Mouse (Mus musculus): ENCODE measurements around the gene Cldn18. TPM values are rescaled to one million over a fixed set of nuclear protein-coding genes. Genes with fewer than 3 reads are reported as not detected.

Cldn18 gene
- polyA plus RNA-seq, 1 experiment, result 0.29 TPM

GRCm38 (mm10) chr9:99703711-99704110, 13.4 kb downstream of the Cldn18 start:
- Histone ChIP-seq H3K4me3 (ENCODE audit: low read depth, low read length) (no peak overlapping the region), H3K36me3 (ENCODE audit: control insufficient read depth, insufficient read depth, low read length) (no peaks in the 10 kb centered on the region), H3K4me1 (ENCODE audit: control insufficient read depth, insufficient read depth, insufficient read length, low read length) (no peaks in the 10 kb centered on the region), H3K27ac (ENCODE audit: insufficient read depth, low read depth, low read length) (no peak overlapping the region), H3K27me3 (ENCODE audit: control insufficient read depth, insufficient read depth, low read length) (no peaks in the 10 kb centered on the region)
- WGBS, result 64% methylated on average over 6 of the region's 6 CpGs
- TF ChIP-seq POLR2A (IDR thresholded peaks at IDR 0.05; ENCODE audit: low read depth, low read length) (no peak), CTCF (IDR thresholded peaks at IDR 0.05; ENCODE audit: extremely low read depth, insufficient read length, insufficient replicate concordance, low read depth, low read length) (no peak)

- Histone ChIP-seq H3K4me1 (ENCODE audit: control insufficient read depth, insufficient read depth, insufficient read length, low read length) (no peaks in the 10 kb centered on the region), H3K36me3 (ENCODE audit: control insufficient read depth, insufficient read depth, low read length) (no peaks in the 10 kb centered on the region), H3K4me3 (ENCODE audit: low read depth, low read length) (no peak overlapping the region), H3K27ac (ENCODE audit: insufficient read depth, low read depth, low read length) (no peak overlapping the region), H3K27me3 (ENCODE audit: control insufficient read depth, insufficient read depth, low read length) (no peaks in the 10 kb centered on the region)
- TF ChIP-seq CTCF (IDR thresholded peaks at IDR 0.05; ENCODE audit: extremely low read depth, insufficient read length, insufficient replicate concordance, low read depth, low read length), result no peak
- no peak for TF ChIP-seq POLR2A (IDR thresholded peaks at IDR 0.05; ENCODE audit: low read depth, low read length)
- WGBS, result 22% methylated on average over 6 of the region's 6 CpGs
Observed at GRCm38 (mm10) chr9:99702215-99702614, 14.9 kb downstream of the Cldn18 start.

- no peaks in the 10 kb centered on the region for H3K4me1 ChIP-seq (ENCODE audit: control insufficient read depth, insufficient read depth, insufficient read length, low read length)
- no peaks in the 10 kb centered on the region for H3K27me3 ChIP-seq (ENCODE audit: control insufficient read depth, insufficient read depth, low read length)
- no peaks in the 10 kb centered on the region for H3K36me3 ChIP-seq (ENCODE audit: control insufficient read depth, insufficient read depth, low read length)
- TF ChIP-seq CTCF (IDR thresholded peaks at IDR 0.05; ENCODE audit: extremely low read depth, insufficient read length, insufficient replicate concordance, low read depth, low read length) (no peak), POLR2A (IDR thresholded peaks at IDR 0.05; ENCODE audit: low read depth, low read length) (no peak)
- H3K27ac ChIP-seq (ENCODE audit: insufficient read depth, low read depth, low read length), result no peak overlapping the region
- 76% methylated on average over 2 of the region's 2 CpGs for WGBS
- no peak overlapping the region for H3K4me3 ChIP-seq (ENCODE audit: low read depth, low read length)
Observed at GRCm38 (mm10) chr9:99701187-99701586, 15.9 kb downstream of the Cldn18 start.

GRCm38 (mm10) chr9:99699752-99700389, 17.2 kb downstream of the Cldn18 start:
- Histone ChIP-seq H3K27me3 (ENCODE audit: control insufficient read depth, insufficient read depth, low read length) (no peaks in the 10 kb centered on the region), H3K27ac (ENCODE audit: insufficient read depth, low read depth, low read length) (no peak overlapping the region), H3K4me3 (ENCODE audit: low read depth, low read length) (no peak overlapping the region), H3K4me1 (ENCODE audit: control insufficient read depth, insufficient read depth, insufficient read length, low read length) (no peaks in the 10 kb centered on the region), H3K36me3 (ENCODE audit: control insufficient read depth, insufficient read depth, low read length) (no peaks in the 10 kb centered on the region)
- WGBS, result 46% methylated on average over 2 of the region's 2 CpGs
- TF ChIP-seq CTCF (IDR thresholded peaks at IDR 0.05; ENCODE audit: extremely low read depth, insufficient read length, insufficient replicate concordance, low read depth, low read length), result no peak
- TF ChIP-seq POLR2A (IDR thresholded peaks at IDR 0.05; ENCODE audit: low read depth, low read length), result no peak

DNA sequence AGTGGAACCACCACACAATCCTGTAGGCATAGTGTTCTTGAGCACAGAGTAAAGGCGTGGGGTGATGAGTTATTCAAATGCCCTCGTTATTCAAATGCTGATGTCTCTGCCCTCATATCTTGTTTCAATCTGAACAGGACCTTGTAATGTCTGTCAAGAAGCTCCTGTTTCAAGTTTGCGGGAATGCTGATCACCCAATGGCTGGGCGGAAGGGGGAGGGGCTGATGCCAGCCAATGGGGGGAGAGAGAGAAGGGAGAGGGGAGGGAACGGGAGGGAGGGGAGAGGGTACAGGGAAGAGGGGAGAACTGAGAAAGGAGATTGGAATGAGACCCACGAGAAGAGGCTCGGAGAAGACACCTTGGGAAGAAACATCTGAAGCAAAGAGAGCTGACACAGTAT, 22.1 kb downstream of the Cldn18 start:
- TF ChIP-seq CTCF (IDR thresholded peaks at IDR 0.05; ENCODE audit: extremely low read depth, insufficient read length, insufficient replicate concordance, low read depth, low read length) (no peak), POLR2A (IDR thresholded peaks at IDR 0.05; ENCODE audit: low read depth, low read length) (no peak)
- Histone ChIP-seq H3K4me1 (ENCODE audit: control insufficient read depth, insufficient read depth, insufficient read length, low read length) (no peaks in the 10 kb centered on the region), H3K36me3 (ENCODE audit: control insufficient read depth, insufficient read depth, low read length) (no peaks in the 10 kb centered on the region), H3K4me3 (ENCODE audit: low read depth, low read length) (no peak overlapping the region), H3K27me3 (ENCODE audit: control insufficient read depth, insufficient read depth, low read length) (no peaks in the 10 kb centered on the region), H3K27ac (ENCODE audit: insufficient read depth, low read depth, low read length) (no peak overlapping the region)
- WGBS, result 47% methylated on average over 7 of the region's 7 CpGs

GRCm38 (mm10) chr9:99690386-99690785, 26.7 kb downstream of the Cldn18 start:
- WGBS, result 82% methylated on average over 7 of the region's 7 CpGs
- TF ChIP-seq POLR2A (IDR thresholded peaks at IDR 0.05; ENCODE audit: low read depth, low read length) (no peak), CTCF (IDR thresholded peaks at IDR 0.05; ENCODE audit: extremely low read depth, insufficient read length, insufficient replicate concordance, low read depth, low read length) (no peak)
- Histone ChIP-seq H3K4me1 (ENCODE audit: control insufficient read depth, insufficient read depth, insufficient read length, low read length) (no peaks in the 10 kb centered on the region), H3K4me3 (ENCODE audit: low read depth, low read length) (no peak overlapping the region), H3K27me3 (ENCODE audit: control insufficient read depth, insufficient read depth, low read length) (no peaks in the 10 kb centered on the region), H3K27ac (ENCODE audit: insufficient read depth, low read depth, low read length) (no peak overlapping the region), H3K36me3 (ENCODE audit: control insufficient read depth, insufficient read depth, low read length) (no peaks in the 10 kb centered on the region)

DNA sequence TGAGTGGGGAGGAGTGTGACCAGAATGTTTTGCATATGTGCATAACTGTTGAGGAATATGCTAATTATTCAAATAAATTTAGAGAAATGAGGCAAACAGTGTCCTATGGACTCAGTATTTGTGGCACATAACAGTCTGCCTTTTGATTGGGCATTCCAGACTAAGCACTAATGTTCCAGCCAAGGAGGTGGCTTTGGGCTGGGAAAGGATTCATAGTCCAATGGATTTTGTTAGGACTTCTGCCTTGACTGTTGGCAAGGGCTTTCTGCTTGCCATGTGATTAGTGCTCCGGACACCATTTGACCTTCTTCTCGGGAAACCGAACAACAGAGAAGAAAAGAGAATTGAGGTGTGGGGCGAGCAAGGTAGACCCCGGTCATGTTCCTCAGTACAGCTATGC, 27.3 kb downstream of the Cldn18 start:
- no peaks in the 10 kb centered on the region for H3K27me3 ChIP-seq (ENCODE audit: control insufficient read depth, insufficient read depth, low read length)
- no peak for TF ChIP-seq POLR2A (IDR thresholded peaks at IDR 0.05; ENCODE audit: low read depth, low read length)
- no peak for TF ChIP-seq CTCF (IDR thresholded peaks at IDR 0.05; ENCODE audit: extremely low read depth, insufficient read length, insufficient replicate concordance, low read depth, low read length)
- H3K36me3 ChIP-seq (ENCODE audit: control insufficient read depth, insufficient read depth, low read length), result no peaks in the 10 kb centered on the region
- WGBS, result 88% methylated on average over 5 of the region's 5 CpGs
- no peak overlapping the region for H3K4me3 ChIP-seq (ENCODE audit: low read depth, low read length)
- no peaks in the 10 kb centered on the region for H3K4me1 ChIP-seq (ENCODE audit: control insufficient read depth, insufficient read depth, insufficient read length, low read length)
- no peak overlapping the region for H3K27ac ChIP-seq (ENCODE audit: insufficient read depth, low read depth, low read length)

Measured in small intestine, adult 2 months (tissue).